Mouse (Mus musculus) ES-Bruce4 (cell line): ENCODE results near the gene Fam117a. TPM values are rescaled to one million over a fixed set of nuclear protein-coding genes. Genes with fewer than 3 reads are reported as not detected.
A peak's percentile ranks its signal among the peaks of the same experiment; 100 is the strongest.

Source experiments
- H3K27ac ChIP-seq: 2 replicates; pipeline ENCODE4 v1.5.1; 2012; ENCODE audit warnings: low read length, inconsistent platforms; ENCODE audit not compliant: insufficient read depth
- H3K27me3 ChIP-seq: 2 replicates; pipeline ENCODE4 v1.6.1; 2012; ENCODE audit warnings: mild to moderate bottlenecking, low read length, inconsistent platforms; ENCODE audit not compliant: control insufficient read depth, poor library complexity, insufficient read depth, severe bottlenecking
- H3K36me3 ChIP-seq: 2 replicates; pipeline ENCODE4 v1.6.1; 2012; ENCODE audit warnings: inconsistent platforms, mild to moderate bottlenecking, low read length, moderate library complexity; ENCODE audit not compliant: control insufficient read depth, poor library complexity, insufficient read depth, severe bottlenecking
- H3K4me1 ChIP-seq: one replicate; pipeline ENCODE4 v1.8.1; 2011; ENCODE audit warnings: low read length; ENCODE audit not compliant: control insufficient read depth, insufficient read depth
- H3K4me3 ChIP-seq: 2 replicates; pipeline ENCODE4 v1.5.1; 2011; ENCODE audit warnings: low read depth, mild to moderate bottlenecking, low read length
- H3K9ac ChIP-seq: 2 replicates; pipeline ENCODE4 v1.6.1; 2012; ENCODE audit warnings: low read depth, mild to moderate bottlenecking, inconsistent platforms; ENCODE audit not compliant: poor library complexity, severe bottlenecking
- H3K9me3 ChIP-seq: replicated peaks from 2 replicates; pipeline ENCODE4 v1.6.1; 2012; ENCODE audit warnings: mild to moderate bottlenecking, low read length, inconsistent platforms; ENCODE audit not compliant: control insufficient read depth, poor library complexity, insufficient read depth, severe bottlenecking
- CTCF ChIP-seq: IDR thresholded peaks from one replicate; pipeline ENCODE4 v1.8.1; 2011; ENCODE audit warnings: low read depth, low read length
- EP300 ChIP-seq: IDR thresholded peaks from 2 replicates; pipeline ENCODE4 v1.6.1; 2011; ENCODE audit warnings: low read depth, low read length; ENCODE audit not compliant: insufficient read depth
- POLR2A ChIP-seq: IDR thresholded peaks from one replicate; pipeline ENCODE4 v1.8.1; 2011; ENCODE audit warnings: low read length; ENCODE audit not compliant: insufficient read depth
- polyA plus RNA-seq: library from polyadenylated mRNA; stranded (reverse); fragments of >200 nt; gene quantifications from 2 replicates; pipeline ENCODE4 v1.2.4, GENCODE M21; 2011; ENCODE audit warnings: low read depth; ENCODE audit not compliant: missing spikeins, insufficient read depth, insufficient read length

Gene Fam117a
- polyA plus RNA-seq, 1 experiment: 36.2 TPM

DNA sequence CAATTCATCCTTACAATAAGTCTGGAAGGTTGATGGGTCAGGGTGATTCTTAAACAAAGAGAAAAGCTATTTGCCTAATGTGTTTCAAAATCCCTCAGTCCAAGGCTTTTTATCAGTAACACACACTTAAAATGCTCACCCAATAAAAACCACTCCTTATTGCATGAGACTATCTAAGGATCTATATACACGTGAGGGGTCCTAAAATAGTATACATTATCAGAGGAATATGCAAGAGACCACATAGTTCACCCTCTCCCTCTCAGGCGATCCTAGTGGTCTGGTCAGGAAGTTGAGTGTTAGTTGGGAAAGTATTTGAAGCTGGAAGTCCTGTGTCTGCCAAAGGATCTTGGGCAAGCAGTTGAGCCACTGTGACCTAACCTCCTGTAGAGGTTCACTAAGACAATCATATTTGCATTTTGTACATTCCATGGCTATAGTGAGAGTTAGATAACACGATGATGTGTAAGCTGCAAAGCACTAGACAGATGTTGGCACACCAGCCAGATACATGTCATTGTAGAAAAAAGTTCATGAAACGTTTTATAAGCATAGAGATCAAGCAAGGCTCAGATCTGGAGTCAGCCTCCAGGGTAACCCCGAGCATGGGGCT lies 2.3 kb upstream of the Fam117a start:
- Histone ChIP-seq H3K36me3 (no peaks in the 10 kb centered on the region), H3K4me1 (no peaks in the 10 kb centered on the region), H3K9me3 (no peaks in the 10 kb centered on the region), H3K9ac (no peak overlapping the region), H3K4me3 (no peak overlapping the region), H3K27me3 (no peaks in the 10 kb centered on the region), H3K27ac (no peak overlapping the region)
- no peak for TF ChIP-seq POLR2A
- TF ChIP-seq CTCF: no peak
- TF ChIP-seq EP300: no peak

DNA sequence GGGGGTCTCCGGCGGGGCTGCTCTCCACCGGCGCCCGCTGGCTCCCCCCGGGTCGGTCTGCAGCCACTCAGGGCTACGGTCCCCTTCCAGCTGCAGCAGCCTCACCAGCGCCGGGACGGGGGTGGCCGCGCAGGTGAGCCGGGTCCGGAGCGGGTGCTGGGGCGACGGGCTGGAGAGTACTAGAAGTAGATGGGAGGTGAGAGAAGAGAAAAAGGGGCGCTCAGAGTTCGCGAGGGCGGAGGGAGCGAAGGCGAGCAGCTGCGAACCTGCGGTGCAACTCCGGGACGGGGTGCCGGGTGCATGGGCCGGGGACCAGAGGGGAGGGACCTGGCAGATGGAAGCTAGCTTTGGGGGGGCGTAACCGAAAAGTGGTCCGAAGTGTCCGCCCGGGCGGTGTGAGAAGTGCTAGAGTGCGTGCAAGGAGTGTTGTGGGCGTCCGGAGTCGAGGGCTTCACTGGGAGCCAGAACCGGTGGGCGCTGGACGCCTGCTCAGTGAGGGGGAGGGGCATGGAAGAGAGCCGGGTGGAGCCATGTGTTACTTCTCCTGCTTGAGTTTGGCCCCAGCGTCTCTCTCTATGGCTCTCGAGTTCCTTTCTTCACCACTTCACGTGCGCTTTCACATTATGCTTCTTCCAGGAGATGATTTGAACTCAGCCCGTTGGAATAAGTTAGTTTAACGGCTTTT lies 453 bp downstream of the Fam117a start:
- Histone ChIP-seq H3K4me3 (peak overlapping the region; percentile 89), H3K27ac (no peak overlapping the region), H3K9me3 (no peaks in the 10 kb centered on the region), H3K36me3 (peaks cover 3% of the 10 kb centered on the region), H3K9ac (peak overlapping the region; percentile 95), H3K27me3 (no peaks in the 10 kb centered on the region), H3K4me1 (no peaks in the 10 kb centered on the region)
- no peak for TF ChIP-seq CTCF
- no peak for TF ChIP-seq POLR2A
- no peak for TF ChIP-seq EP300

DNA sequence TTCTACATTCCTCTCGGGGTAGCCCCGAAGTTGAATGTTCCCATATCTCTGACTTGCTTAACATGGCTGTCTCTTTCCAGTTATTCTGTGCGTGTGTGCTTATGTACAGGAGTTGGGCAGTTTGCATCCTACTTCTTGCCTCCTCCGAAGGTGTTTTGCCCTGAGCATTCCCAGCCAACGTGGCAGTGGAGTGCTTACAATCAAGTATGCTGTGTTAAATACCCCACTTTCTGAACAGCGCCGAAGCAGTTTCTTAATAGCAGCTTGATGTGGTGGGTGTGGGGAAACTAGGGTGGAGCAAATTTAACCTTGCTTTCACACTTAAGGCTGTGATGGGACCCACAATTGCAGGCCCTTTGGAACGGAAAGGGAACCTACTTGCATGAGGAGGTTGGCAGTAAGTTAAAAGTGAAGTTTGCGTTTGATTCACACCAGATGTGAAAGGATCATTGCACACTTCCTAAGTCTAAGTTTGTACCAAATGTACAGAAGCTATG lies 1.1 kb downstream of the Fam117a start:
- Histone ChIP-seq H3K9me3 (no peaks in the 10 kb centered on the region), H3K27ac (no peak overlapping the region), H3K27me3 (no peaks in the 10 kb centered on the region), H3K36me3 (peaks cover 3% of the 10 kb centered on the region), H3K9ac (peak overlapping the region; percentile 95), H3K4me1 (no peaks in the 10 kb centered on the region), H3K4me3 (peak overlapping the region; percentile 89)
- TF ChIP-seq CTCF (no peak), POLR2A (no peak), EP300 (no peak)

DNA sequence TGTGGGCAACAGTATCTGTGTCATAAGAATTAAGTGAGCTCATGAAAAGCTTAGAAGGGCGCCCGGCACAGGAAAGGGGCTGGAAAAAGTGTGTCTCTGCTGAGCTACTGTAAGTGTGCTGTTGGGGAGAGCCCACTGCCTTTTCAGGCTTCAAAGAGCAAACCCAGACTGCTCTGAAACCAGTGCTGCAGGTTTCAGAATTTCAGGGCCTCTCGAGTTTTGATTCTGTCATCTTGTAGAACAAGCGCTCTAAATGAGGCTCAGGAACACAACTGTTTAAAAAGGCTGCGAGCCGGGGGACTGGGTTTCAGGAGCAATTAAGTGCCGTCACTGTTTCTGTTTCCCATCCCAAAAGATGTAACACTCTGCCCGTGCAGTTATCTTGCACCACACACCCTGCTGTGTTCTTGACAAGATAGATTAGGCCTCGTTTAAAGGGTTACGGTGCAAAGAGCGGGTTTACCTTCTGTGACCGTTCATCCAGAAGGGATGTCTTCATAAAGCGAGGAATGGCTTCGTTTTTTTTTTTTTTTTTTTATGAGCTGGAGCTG lies 2.7 kb downstream of the Fam117a start:
- no peak overlapping the region for H3K27ac ChIP-seq
- no peak overlapping the region for H3K9ac ChIP-seq
- H3K9me3 ChIP-seq: no peaks in the 10 kb centered on the region
- H3K4me3 ChIP-seq: no peak overlapping the region
- H3K36me3 ChIP-seq: peaks cover 3% of the 10 kb centered on the region
- H3K27me3 ChIP-seq: no peaks in the 10 kb centered on the region
- TF ChIP-seq POLR2A (no peak), EP300 (no peak), CTCF (no peak)
- H3K4me1 ChIP-seq: peaks cover 2% of the 10 kb centered on the region

DNA sequence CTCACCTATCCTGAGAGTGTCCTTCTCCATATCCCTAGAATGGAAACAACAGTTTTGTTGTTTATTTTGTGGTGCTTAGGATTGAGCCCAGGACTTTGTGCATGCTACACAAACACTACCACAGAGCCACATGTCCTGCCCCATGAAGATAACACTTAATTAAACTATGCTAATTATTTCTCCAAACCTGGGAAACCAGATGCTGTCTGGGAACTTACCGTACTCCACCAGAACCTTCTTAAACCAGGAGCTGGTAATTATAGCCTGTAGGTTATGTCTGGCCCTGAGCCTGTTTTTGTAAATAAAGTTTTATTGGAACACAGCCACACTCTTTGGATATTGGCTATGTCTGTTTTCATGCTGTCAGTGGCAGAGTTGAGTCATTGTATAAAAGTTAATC lies 3.4 kb downstream of the Fam117a start:
- H3K4me1 ChIP-seq: peaks cover 2% of the 10 kb centered on the region
- H3K27ac ChIP-seq: no peak overlapping the region
- no peaks in the 10 kb centered on the region for H3K27me3 ChIP-seq
- H3K4me3 ChIP-seq: no peak overlapping the region
- no peak overlapping the region for H3K9ac ChIP-seq
- H3K9me3 ChIP-seq: no peaks in the 10 kb centered on the region
- H3K36me3 ChIP-seq: peaks cover 3% of the 10 kb centered on the region
- TF ChIP-seq EP300 (no peak), CTCF (no peak), POLR2A (no peak)

DNA sequence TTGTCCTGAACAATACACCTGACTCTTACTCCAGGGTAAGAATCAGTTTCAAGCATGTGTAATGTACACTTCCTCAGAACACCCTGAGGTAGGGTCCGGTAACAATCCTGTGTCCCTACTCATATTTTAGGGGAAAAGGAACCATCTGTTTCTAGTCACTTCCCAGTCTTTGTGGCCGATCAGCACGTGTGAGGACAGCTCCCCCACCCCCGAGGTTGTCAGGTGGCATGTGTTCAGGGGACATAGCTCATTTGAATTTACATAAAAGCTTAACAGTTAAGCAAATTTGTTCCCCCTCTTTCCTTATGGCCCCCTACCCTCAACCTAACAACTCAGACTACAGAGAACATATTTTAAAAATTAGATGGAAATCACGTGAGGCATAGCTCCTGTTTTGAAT lies 3.8 kb downstream of the Fam117a start:
- no peak overlapping the region for H3K4me3 ChIP-seq
- peaks cover 3% of the 10 kb centered on the region for H3K36me3 ChIP-seq
- no peak for TF ChIP-seq POLR2A
- no peak for TF ChIP-seq EP300
- TF ChIP-seq CTCF: no peak
- H3K27ac ChIP-seq: no peak overlapping the region
- no peak overlapping the region for H3K9ac ChIP-seq
- peaks cover 2% of the 10 kb centered on the region for H3K4me1 ChIP-seq
- no peaks in the 10 kb centered on the region for H3K27me3 ChIP-seq
- no peaks in the 10 kb centered on the region for H3K9me3 ChIP-seq
